Mouse (Mus musculus): Measurements from ENCODE around the gene Tcf12.

DNA sequence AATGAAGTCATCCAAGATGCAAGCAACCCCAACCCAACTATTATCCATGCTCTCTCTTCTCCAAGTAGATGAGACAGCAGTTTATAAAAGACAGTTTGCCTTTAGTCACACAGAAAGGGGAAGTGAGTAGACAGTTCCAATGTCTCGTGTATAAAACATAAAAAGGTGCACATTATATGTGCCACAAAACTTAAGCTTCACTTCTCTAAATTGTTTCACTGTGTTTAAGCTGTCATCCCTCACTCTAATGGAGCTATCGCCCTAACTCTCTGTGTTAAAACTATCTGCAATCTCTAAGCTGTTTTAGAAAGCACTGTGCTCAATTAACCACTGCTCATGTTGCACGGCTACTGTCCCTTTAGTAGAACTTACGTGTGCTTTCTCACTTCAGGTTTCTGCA, 160.3 kb downstream of the Tcf12 start:
- TF ChIP-seq CTCF (IDR thresholded peaks at IDR 0.05; ENCODE audit: low read depth): no peak
- no peak for TF ChIP-seq EP300 (IDR thresholded peaks at IDR 0.05; ENCODE audit: low read depth)
